In genomic region chr8:11173284-11174191, GRCm38 (mm10) we compare ENCODE assay signal across 8 mouse cellular contexts.
DNase-seq lines count a peak whose midpoint lies in the region; ATAC-seq and TF ChIP-seq lines count a peak whose summit lies in the region.

No protein-coding gene starts in this region.

- no peak overlapping the region for H3K4me3 ChIP-seq in thymus, adult 2 months (ENCODE audit: control insufficient read depth, insufficient read depth, low read length)
- H3K4me3 ChIP-seq in intestine, embryonic 15.5 days (replicated peaks): no peak overlapping the region
- no peak overlapping the region for H3K4me3 ChIP-seq in liver, embryonic 15.5 days (replicated peaks)

- H3K9ac ChIP-seq in intestine, embryonic 15.5 days: no peak overlapping the region
- no peak overlapping the region for H3K9ac ChIP-seq in liver, embryonic 15.5 days

- no peaks in the 10 kb centered on the region for H3K9me3 ChIP-seq in intestine, embryonic 15.5 days
- H3K9me3 ChIP-seq in liver, embryonic 15.5 days (replicated peaks): no peaks in the 10 kb centered on the region

- no peak overlapping the region for H3K4me2 ChIP-seq in intestine, embryonic 15.5 days (replicated peaks)
- no peak overlapping the region for H3K4me2 ChIP-seq in liver, embryonic 15.5 days

- 0 out of 2 replicates have a peak, but pooled peaks cover 3% of the 10 kb centered on the region for H3K4me1 ChIP-seq in thymus, adult 2 months (replicated peaks; ENCODE audit: control insufficient read depth, insufficient read depth, low read length)
- H3K4me1 ChIP-seq in intestine, embryonic 15.5 days (replicated peaks): no peaks in the 10 kb centered on the region
- H3K4me1 ChIP-seq in liver, embryonic 15.5 days (replicated peaks): no peaks in the 10 kb centered on the region

- DNase-seq in thymus, adult 2 months: peak; percentile 11
- no peak for DNase-seq in thymus, adult 18-20 months
- peak; percentile 66 to 67 for DNase-seq in cerebellum, postnatal 36 days
- peak; percentile 44 to 64 for DNase-seq in gastrocnemius, postnatal 36 days
- DNase-seq in natural killer cell, adult 2 months (ENCODE audit: low spot score in 2 of 2): peak; percentile 5 to 56

- no peaks in the 10 kb centered on the region for H3K36me3 ChIP-seq in thymus, adult 2 months (ENCODE audit: control insufficient read depth, insufficient read depth, low read length)
- H3K36me3 ChIP-seq in intestine, embryonic 15.5 days: no peaks in the 10 kb centered on the region
- no peaks in the 10 kb centered on the region for H3K36me3 ChIP-seq in liver, embryonic 15.5 days (replicated peaks)

- no peak for TF ChIP-seq POLR2A in thymus, adult 2 months (IDR thresholded peaks at IDR 0.05; ENCODE audit: control insufficient read depth, extremely low read depth, insufficient read depth, low read length, poor library complexity)

- ATAC-seq in intestine, embryonic 15.5 days: peak; percentile 75
- ATAC-seq in liver, embryonic 15.5 days (ENCODE audit: insufficient read depth): peak; percentile 15; the same call in 1 of the 2 replicates
- no peak for ATAC-seq in erythroblast, adult 5-6 weeks (replicated peaks; ENCODE audit: low FRiP score, poor library complexity, severe bottlenecking)

- no peaks in the 10 kb centered on the region for H3K27me3 ChIP-seq in thymus, adult 2 months (ENCODE audit: control insufficient read depth, insufficient read depth, low read length)
- H3K27me3 ChIP-seq in intestine, embryonic 15.5 days (replicated peaks): no peaks in the 10 kb centered on the region
- no peaks in the 10 kb centered on the region for H3K27me3 ChIP-seq in liver, embryonic 15.5 days

- H3K27ac ChIP-seq in thymus, adult 2 months (ENCODE audit: control insufficient read depth, insufficient read depth, low read length): no peak overlapping the region
- no peak overlapping the region for H3K27ac ChIP-seq in intestine, embryonic 15.5 days
- no peak overlapping the region for H3K27ac ChIP-seq in liver, embryonic 15.5 days (replicated peaks)

- no peak for TF ChIP-seq CTCF in thymus, adult 2 months (IDR thresholded peaks at IDR 0.05; ENCODE audit: borderline replicate concordance, control insufficient read depth, extremely low read depth, insufficient read depth, low read length, poor library complexity)

- intact Hi-C loops in gastrocnemius, postnatal 36 days (cut with DNase I): loop anchor here (2.0 kb wide), 2 partner anchors 165 to 601 kb away; partner anchors contain the start of gene Irs2

- WGBS in thymus, adult 2 months: 54% methylated on average over 17 of the region's 17 CpGs
- 70% methylated on average over 17 of the region's 17 CpGs for WGBS in intestine, embryonic 15.5 days
- whole genome bisulfite sequencing in liver, embryonic 15.5 days (ENCODE audit: insufficient replicate concordance): 51% methylated on average over 17 of the region's 17 CpGs

Comparison
In these comparisons a context has a peak if more than half of its experiments do, and no peak if none do; other contexts are left out.
1. DNase-seq: peak in thymus, adult 2 months (single experiment), cerebellum, postnatal 36 days (2 of 2), gastrocnemius, postnatal 36 days (2 of 2) and natural killer cell, adult 2 months (2 of 2); none in thymus, adult 18-20 months (0 of 2).